Mouse (Mus musculus) liver (tissue): Measurements from ENCODE around the gene Trmt11.
"Not testable (repeated sequence)": the region's sequence is repeated elsewhere in the genome, so short reads cannot be mapped to it uniquely, and the experiment has no call there.

ENCODE experiments used
- DNase-seq: peaks from one replicate; pipeline ENCODE4 v3.0.0-alpha.2; 2020; ENCODE audit warnings: mixed read lengths

Trmt11 gene

GRCm38 (mm10) chr10:30600542-30600966 is at the start of gene Trmt11:
Gene Trmt11 (minus strand): TSS chr10:30600749.
- peak; percentile 92 for DNase-seq

DNA sequence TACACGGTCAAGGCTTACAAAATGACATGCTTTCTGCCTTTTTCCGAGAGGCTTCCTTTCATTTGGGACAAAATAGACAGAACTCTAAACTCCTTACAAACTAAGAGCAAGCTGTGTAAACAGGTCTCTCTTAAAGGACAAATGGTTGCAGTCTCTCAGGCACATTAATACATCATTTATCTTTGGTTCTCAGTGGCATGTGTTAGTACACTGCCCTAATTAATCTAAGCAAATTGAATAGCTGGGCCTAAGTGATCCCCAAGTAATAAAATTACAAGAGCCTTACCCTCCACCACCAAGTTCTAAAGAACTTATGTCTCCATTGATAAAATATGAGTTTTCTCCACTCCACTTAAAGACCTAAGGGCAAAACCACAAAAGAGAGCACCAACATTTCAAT is 47.1 kb upstream of the Trmt11 start:
- DNase-seq, result no peak

DNA sequence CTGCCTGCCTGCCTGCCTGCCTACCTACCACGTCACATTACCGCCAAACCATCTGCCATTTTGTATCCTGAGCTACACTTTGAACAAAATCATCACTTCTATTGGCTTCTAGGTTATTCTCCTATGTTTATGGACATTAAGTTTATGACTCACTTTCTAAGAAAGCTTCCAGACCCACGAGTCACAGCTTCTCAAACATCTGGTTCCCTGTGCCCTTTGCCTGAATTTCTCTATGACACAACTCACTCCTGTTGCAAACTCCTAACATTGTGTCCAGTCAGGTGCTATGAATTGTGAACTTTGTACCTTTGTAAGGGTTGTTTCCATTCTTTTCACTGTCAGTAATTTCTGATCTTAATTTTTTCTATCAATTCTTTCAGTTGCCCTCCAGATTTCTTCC is 37.7 kb upstream of the Trmt11 start:
- DNase-seq, result no peak

DNA sequence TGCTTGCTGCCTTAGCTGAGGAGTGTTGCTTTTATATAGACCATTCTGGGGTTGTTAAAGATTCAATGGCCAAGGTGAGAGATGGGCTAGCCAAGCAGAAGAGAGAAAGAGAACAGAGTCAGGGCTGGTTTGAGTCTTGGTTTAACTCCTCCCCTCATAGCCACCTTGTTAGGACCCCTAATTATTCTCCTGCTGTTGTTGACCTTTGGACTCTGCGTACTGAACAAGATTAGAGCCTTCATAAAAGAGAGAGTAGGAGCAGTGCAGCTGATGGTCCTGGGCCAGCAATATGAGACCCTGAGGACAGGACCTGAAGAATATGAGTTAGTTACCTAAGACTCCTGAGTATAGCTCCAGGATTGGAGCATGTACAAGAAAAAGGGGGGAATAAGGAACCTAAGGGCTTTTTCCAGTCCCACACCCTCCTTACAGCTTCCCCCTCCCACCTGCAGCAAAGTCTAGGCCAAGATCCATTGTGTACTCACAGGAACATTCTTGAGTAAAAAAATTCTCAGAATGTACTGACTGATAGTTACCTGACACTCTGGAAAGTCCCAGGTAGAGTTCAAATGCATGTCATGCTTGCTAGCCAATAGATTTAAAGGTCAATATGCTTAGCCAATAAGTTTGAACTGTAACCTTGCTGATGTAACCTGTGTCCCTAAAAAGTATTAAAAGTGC is 36.1 kb upstream of the Trmt11 start:
- DNase-seq, result not testable (repeated sequence)

- DNase-seq, result no peak
These were observed 32.2 kb upstream of the Trmt11 start for GRCm38 (mm10) chr10:30632718-30633117.

- DNase-seq, result no peak
These were observed 29.4 kb upstream of the Trmt11 start for GRCm38 (mm10) chr10:30629977-30630376.

GRCm38 (mm10) chr10:30629513-30629912 is 29.0 kb upstream of the Trmt11 start, which contains the start of gene Hint3:
Gene Hint3 (minus strand): TSS chr10:30629632.
- no peak for DNase-seq

GRCm38 (mm10) chr10:30628444-30628843 is 27.9 kb upstream of the Trmt11 start:
- not testable (repeated sequence) for DNase-seq

GRCm38 (mm10) chr10:30627548-30627947 is 27.0 kb upstream of the Trmt11 start:
- no peak for DNase-seq

DNA sequence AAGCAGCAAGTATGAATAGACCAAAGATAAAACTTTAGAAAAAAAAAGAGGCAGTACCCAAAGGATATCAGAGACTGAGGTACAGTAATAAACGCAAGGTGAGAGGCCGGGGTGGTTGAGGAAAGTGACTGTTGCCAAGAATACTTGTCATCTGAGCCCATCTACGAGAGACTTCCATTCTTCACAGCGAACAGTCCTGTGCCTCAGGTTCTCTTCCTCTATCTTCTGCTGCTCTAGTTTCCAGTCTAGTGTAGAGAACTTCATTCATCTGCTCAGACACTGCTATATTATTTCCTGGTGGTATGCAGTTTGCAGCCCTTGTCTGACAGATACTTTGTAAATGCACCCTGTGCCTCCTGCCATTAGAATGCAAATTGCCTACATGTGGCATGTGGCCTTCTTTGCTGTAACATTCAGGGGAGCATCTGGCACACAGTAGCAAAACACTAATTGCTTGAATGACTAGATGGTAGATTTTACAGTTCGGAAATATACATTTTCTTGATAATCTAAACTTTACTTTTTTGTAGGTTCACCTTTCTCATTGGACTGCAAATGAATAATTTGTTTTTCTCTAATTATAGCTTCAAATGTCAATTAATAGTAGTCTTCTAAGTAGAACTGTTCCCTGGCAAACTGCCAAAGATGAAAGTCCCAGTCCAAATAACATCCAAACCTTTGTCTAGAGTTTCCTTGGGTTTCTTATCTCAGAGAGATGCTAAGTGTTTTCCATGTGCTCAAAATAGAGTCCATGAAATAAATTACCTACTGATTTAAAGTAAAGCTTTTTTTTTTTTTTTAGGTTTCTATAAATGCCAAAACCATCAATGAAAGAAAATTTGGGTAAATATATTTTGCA is 23.8 kb upstream of the Trmt11 start:
- DNase-seq, result no peak

DNA sequence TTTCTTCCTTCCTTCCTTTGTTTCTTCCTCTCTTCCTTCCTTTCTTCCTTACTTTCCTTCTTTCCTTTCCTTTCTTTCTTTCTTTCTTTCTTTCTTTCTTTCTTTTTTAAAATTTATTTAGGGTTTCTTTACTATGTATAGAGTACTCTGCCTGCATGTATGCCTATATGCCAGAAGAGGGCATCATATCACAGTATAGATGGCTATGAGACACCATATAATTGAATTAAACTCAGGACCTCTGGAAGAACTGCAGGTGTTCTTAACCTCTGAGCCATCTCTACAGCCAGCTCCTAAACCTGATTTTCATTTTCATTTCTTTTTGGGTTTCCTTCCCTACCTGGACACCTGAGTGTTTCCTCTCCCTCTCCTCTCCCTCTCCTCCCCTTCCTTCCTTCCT is 22.4 kb upstream of the Trmt11 start:
- DNase-seq, result no peak

- DNase-seq, result no peak
These were observed 18.3 kb upstream of the Trmt11 start for GRCm38 (mm10) chr10:30618918-30619210.

DNA sequence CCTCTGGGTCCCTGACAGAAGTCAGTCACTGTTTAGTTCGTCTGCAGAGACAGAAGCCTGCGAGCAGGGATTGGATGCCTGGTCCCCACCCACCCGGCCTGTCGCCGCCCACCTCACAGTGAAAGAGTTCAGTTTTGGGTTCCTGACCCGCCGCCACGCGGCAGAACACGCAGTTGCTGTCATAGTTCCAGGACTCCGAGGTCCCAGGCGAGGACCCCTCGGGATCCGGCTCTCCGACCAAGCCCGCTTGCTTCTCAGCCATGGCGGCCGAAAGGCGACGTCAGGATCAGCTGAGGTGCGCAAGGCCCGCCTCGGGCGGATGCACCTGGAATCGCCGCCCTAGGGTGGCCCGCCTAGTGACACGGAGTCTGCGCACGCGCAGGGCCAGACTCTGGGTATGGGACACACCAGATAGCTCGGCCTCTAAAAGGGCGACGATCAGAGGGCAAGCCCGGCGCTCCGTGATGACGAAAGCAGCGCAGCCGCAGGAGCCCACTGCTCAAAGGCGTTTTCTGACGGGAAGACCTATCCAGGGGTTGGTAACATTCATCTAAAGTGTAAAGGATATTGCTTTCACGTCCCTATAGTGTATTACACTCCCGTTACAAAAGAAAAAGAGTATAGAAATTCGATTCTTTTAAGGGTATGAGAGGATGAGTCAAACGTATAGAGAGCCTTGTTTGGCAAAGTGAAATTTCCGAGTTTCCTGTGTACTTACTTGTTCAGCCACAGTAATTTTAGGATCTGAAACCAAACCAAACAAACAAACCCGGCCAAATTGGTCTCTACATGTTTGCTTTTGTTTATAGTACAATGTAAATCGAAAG is 17.8 kb upstream of the Trmt11 start:
- peak; percentile 98 for DNase-seq

DNA sequence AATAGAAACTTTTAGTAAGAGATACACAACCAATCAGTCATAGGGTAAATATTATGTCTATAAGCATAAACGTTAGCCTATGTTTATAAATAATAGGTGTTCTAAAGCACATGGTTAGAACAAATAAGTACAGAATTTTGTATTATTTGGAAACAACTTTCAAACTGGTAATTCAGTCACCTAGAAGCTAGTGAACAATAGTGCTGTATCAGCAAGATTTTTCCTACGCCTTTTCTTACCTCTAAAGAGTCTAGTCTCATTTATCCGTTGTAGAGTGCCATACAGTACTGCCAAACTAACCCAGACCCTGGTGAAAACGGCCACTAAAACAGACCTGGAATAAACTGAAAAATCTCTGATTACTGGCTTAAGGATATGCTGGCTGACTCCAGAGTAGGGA is 12.5 kb upstream of the Trmt11 start:
- DNase-seq, result no peak

DNA sequence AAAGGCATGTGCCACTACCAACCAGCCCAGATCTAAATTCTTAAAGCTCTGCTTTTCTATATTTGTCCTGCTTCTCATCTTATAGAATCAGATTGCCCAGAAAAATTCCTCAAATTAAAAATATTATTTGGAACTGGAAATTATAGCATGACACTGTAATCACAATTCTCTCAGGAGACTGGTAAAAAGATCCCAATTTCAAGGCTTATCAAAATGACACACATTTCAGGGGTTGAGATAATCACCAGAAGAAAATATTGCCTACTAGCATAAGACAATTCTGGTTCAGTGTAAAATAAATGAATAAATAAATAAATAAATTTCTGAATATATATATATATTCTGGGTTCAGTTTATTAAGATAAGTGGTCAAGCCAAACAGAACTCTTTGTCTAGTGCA is 9.1 kb upstream of the Trmt11 start:
- DNase-seq, result no peak

DNA sequence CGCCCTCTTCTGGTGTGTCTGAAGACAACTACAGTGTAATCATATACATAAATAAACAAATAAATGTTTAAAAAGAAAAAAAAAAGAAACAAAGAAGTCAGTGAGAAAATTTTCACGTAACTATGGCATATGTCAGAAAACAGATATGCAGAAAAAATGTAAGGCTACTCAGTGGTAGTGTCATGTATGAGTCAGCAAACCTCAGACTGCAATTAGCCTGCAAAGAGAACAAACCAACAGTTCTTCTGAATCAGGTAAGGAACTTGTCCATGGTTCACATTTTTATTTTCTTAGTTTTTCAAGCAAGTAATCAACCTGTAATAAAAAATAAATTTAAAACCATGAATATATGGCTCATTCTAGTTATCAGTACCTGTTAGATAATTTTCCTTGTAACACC is 7.6 kb upstream of the Trmt11 start:
- no peak for DNase-seq

GRCm38 (mm10) chr10:30600094-30600534 is 435 bp downstream of the Trmt11 start:
- no peak for DNase-seq

DNA sequence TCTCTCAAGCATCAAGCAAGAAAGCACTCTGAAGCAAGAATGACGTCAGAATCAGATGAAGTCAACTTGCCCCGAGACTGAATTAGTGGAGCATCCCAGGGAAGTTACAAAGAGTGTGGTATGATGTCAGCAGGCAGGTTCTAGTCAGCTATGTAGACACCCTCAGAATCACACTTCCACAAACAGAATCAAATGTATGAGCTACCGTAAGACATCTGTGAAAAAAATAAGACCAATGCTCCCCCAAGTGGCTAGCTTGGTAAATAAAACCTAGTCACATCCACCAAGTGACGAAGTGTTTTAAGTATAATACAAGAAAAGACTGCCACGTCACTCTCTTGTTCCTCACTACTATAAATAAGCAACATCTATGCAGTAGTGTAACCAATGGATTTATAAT is 13.5 kb downstream of the Trmt11 start:
- DNase-seq, result no peak

- no peak for DNase-seq
These were observed 14.9 kb downstream of the Trmt11 start for GRCm38 (mm10) chr10:30585691-30586090.

GRCm38 (mm10) chr10:30577670-30578280 is 22.8 kb downstream of the Trmt11 start:
- peak; percentile 57 for DNase-seq

GRCm38 (mm10) chr10:30566364-30566763 is 34.2 kb downstream of the Trmt11 start:
- no peak for DNase-seq

- DNase-seq, result no peak
These were observed 35.9 kb downstream of the Trmt11 start for GRCm38 (mm10) chr10:30564651-30565050.
